Mouse (Mus musculus) brain, embryonic 14.5 days (tissue): ENCODE data around the gene Klhdc8a. TPM values are rescaled to one million over a fixed set of nuclear protein-coding genes. Genes with fewer than 3 reads are reported as not detected.

Experiments used
- DNase-seq: peaks from one replicate; pipeline ENCODE4 v3.0.0-alpha.2; 2011; ENCODE audit warnings: low read depth
- CTCF ChIP-seq: fragments of 200-500 bp; IDR thresholded peaks from 2 replicates; pipeline ENCODE4 v1.5.1; 2012; ENCODE audit warnings: inconsistent platforms, mild to moderate bottlenecking, moderate library complexity, borderline replicate concordance; ENCODE audit not compliant: insufficient read depth, insufficient read length; ENCODE audit errors: extremely low read depth
- POLR2A ChIP-seq: fragments of 200-500 bp; IDR thresholded peaks from 2 replicates; pipeline ENCODE4 v1.6.1; 2012; ENCODE audit warnings: mild to moderate bottlenecking, inconsistent platforms, borderline replicate concordance; ENCODE audit not compliant: poor library complexity, insufficient read depth, insufficient read length, severe bottlenecking; ENCODE audit errors: extremely low read depth
- polyA plus RNA-seq: library from polyadenylated mRNA; depleted of rRNA; stranded (reverse); fragments of >200 nt; gene quantifications from 2 replicates; pipeline ENCODE4 v1.2.3, GENCODE M21; 2012

Klhdc8a gene
- polyA plus RNA-seq, 1 experiment = 8.1 TPM

DNA sequence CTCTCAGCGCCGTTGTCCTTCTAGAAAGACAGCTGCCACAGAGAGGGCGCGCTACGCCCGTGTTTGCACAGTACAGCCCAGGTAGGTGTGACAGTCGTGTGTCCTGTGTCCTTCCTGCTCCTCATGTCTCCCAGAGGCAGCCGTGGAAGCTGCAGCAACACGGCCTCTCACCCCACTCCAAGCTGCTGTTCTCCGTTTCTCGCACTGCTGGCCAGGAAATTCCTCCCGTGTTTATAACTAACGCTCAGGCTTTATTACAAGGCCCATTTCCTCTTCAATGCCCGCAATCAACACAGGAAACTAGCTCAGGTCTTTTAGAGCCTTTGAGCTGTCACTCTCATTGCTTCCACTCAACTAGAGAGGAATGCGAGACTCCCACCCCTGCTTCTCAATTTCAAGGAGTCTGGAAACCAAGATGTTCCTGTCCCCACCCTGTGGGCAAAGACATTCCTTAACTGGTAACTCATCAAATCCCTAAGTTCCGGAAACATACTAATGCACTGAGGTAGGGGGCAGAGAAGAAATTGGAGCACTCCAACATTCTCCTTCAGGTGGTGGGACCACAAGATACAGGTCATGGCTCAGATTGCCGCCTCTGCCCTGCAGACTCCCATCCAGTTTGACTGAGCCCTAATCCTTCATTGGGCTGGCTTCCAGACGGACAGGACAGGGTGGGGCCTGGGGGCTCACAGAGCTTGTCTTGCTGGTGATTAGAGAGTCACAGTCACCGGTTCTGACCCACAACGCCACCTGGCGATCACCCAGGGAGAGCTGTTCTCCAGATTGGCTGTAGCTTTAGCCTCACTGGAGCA lies 5.9 kb upstream of the Klhdc8a start:
- TF ChIP-seq POLR2A (no peak), CTCF (peak; percentile 29; the same call in 1 of the 2 replicates)
- peak; percentile 88 for DNase-seq

DNA sequence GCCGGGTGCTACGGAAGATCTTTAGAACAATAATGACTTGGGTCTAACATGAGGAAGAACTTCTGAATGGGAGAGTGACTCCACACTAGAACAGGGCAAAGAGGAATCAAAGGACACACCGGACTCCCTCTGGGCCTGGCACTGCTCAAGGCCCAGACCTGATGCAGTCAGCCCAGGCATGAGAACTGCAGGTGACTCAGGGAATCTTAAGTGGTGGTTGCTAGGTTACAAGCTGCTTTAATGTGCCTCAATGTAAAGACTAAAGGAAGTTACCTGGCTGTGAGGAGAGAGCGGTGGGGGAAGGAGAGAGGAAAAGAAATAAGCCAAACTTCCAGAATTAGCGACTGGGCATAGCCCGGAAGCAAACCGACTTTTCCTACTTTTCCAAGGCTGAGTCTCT lies 2.9 kb upstream of the Klhdc8a start:
- TF ChIP-seq CTCF = no peak
- no peak for TF ChIP-seq POLR2A
- peak; percentile 77 for DNase-seq

DNA sequence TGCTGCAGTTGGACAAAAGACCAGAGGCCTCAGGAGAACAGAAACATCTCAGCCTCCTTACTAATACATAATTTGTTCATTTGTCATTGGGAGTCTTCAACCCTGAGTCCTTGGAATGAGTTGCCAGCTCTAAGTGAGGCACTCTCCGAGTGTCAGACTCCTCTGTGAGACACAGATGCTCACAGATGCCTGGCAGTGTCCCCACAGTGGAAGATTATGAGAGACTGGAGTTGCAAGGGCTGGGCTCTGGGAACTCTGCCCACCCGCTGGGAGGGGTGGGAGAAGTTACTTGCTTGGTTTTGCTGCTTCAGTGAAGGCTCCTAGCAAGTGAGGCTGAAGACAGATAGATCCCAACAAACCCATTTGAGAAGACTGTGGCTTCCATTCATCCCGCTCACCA lies 2.4 kb upstream of the Klhdc8a start:
- peak; percentile 81 for DNase-seq
- no peak for TF ChIP-seq CTCF
- TF ChIP-seq POLR2A = no peak

DNA sequence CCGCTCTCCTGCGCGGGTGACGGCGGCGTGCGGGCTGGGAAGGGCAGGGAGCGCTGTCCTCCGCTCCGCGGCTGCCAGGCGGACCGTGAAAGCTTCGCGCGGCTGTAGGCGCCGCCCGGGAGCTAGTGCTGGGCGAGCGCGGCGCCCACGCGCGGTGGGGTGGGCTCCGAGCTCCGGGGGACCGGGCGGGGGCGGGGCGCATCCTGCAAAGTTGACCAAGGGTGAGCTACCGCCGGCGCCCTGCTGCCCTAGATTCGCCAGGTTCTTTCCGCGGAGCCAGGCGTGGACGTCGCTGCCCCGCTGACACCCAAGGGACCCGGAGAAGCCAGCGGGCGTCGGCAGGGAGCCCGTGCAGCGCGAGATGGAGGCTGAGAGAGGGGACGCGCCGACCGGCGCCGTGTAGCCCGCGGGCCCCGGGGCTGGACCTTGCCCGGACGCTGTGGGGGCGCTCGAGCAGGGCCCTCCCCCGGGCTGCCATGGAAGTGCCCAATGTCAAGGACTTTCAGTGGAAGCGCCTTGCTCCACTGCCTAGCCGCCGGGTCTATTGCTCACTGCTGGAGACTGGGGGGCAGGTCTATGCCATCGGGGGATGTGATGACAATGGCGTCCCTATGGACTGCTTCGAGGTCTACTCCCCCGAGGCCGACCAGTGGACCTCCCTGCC lies 507 bp downstream of the Klhdc8a start:
- DNase-seq = no peak
- TF ChIP-seq CTCF = no peak
- no peak for TF ChIP-seq POLR2A

DNA sequence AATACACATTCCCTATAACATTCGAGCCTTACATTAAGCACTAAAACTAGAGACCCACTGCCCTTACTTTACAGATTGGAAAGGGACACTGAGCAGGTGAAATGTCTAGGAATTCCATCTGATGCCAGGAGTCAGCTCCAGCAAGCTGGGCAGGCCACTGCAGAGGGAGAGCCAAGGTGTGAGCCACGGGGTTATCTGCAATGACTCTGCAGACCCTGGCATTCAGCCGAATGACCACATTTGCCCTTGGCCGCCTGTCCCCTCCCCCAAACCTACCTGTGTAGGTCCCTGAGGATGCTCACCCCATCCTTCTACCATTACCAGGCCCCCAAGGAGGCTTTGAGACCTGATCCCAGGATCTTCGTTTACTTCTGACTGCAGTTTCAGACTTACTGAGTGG lies 1.3 kb downstream of the Klhdc8a start:
- no peak for TF ChIP-seq POLR2A
- TF ChIP-seq CTCF = no peak

DNA sequence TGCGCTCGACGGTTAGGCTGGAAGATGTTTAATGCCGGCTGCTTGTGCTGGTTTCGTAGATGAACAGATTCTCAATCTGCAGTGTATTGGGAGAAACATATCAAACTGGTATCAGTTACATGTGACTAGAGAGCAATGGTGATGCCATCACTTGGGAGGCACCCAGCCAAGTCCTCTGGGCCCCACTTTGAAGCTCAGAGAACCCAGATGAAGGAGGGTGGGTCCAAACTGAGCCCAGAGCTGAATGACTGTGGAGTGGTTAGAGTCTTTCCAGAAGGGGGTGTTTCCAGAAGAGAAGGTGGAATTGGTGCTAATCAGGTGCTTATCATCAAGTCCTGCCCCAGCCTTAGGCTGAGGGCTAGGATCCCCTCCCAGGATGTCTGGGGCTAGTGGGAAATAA lies 2.8 kb downstream of the Klhdc8a start:
- DNase-seq = no peak
- TF ChIP-seq POLR2A (no peak), CTCF (no peak)

More for the DNA sequence above, 1.3 kb downstream of the Klhdc8a start:
- DNase-seq = no peak

DNA sequence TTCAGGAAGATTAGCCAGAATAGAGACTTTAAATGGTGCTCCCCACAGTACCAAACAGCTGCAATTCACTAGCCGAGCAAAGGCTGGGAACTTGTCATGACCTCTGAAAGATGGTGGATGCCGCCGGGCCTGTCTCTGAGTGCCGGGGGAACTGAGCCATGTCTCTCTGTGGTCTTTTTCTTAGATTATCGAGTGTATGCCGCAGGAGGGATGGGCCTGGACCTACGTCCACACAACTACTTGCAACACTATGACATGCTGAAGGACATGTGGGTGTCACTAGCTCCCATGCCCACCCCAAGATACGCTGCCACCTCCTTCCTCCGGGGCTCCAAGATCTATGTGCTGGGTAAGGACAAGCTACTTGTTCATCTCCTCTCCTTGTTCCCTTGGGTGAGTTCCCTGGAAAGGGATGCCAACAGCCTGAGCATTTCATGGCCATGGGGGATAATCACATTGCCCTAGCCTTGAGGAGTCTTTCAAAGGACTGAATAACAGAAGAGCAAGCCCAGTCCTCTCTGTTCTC lies 4.0 kb downstream of the Klhdc8a start:
- TF ChIP-seq CTCF (no peak), POLR2A (no peak)
- no peak for DNase-seq

DNA sequence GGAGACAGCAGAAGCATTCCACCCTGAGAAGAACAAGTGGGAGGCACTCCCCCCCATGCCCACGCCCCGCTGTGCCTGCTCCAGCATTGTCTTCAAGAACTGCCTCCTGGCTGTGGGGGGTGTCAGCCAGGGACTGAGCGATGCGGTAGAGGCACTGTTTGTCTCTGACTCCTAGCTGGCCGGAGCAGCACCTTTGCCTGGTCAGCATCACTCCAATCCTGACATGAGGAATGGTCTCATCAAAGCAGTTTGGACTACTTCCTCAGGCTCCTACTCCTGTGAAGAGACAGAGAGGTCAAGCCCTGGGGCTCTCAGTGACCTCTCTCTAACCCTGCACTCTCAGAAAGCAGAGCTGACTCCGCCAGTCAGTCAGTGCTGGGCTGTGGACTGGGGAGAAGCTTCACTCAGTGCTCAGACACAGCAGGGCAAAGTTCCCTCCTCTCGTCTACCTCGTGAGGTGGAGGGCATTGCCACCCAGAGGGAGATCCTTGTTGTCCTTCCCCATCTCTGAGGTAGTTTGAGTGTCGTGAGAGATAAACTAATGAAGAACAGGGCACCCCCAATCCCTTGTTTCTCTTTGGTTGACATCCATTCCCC lies 6.3 kb downstream of the Klhdc8a start:
- no peak for DNase-seq
- no peak for TF ChIP-seq POLR2A
- no peak for TF ChIP-seq CTCF

DNA sequence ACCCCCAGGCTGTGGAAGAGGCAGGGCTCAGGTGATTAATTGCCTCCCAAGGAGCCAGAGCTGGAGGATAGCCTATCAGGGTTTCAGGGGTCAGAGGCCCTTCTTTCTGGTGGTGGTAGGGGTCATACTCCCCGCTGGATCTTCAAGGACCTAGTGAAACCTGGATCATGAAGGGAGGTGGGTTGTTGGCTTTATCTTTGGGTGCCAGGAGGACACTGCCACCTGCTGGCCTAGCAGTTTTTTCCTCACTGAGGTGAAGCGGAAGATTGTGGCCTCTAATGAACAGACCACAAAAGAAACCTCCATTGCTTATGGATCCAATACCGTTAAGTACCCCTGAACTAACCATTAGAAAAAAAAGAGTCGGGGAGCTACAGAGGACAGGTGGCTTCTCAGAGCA lies 7.7 kb downstream of the Klhdc8a start:
- TF ChIP-seq POLR2A (no peak), CTCF (peak; percentile 76; the same call in 1 of the 2 replicates)
- DNase-seq = peak; percentile 74

DNA sequence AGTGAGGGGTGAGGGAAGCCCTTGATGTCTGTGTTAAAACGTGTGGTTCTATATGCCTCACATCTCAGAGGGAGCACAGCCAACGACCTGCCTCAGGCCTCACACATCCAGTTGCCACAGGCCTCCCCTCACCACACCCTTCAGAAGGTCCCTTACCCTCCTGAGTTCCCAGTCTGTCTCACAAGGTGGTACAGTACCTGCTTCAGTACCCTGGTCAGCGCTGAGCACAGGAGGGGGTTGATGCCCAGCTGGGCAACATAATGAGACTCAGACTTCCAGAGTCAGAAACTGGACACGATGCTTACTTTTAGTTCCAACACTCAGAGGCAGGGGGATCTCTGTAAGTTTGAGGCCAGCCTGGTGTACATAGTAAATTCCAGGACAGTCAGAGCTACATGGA lies 8.4 kb downstream of the Klhdc8a start:
- no peak for DNase-seq
- TF ChIP-seq CTCF = no peak
- no peak for TF ChIP-seq POLR2A

DNA sequence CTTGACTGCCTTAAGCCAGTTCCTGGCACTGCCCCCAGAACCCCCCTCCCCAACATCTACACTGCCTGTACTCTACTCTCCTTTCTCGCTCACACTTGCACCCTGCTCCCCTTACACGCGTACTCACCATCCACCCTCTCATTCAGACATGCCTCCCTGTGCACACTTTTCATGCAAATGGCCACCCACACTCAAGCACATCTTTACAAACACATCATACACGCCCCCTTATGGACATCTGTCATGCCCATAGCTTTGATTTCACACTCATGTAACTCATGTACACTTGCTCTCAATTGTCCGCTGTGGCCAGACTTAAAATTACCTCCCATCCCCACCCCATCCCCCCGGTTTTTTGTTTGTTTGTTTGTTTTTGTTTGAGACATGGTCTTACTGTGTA lies 9.5 kb downstream of the Klhdc8a start:
- no peak for TF ChIP-seq CTCF
- TF ChIP-seq POLR2A = no peak

More for the DNA sequence above, 9.5 kb downstream of the Klhdc8a start:
- DNase-seq = no peak
